Mouse (Mus musculus) heart, adult 8-10 months (tissue): ENCODE results near the gene Mrps30. TPM values are rescaled to one million over a fixed set of nuclear protein-coding genes. Genes with fewer than 3 reads are reported as not detected.
"Not testable (repeated sequence)": the region's sequence is repeated elsewhere in the genome, so short reads cannot be mapped to it uniquely, and the experiment has no call there.

ENCODE experiments used
- DNase-seq: peaks from one replicate; pipeline ENCODE4 v3.0.0; 2022; ENCODE audit warnings: low spot score
- total RNA-seq, 4 experiments: library from RNA; stranded (reverse); gene quantifications; 2 replicates each; pipeline ENCODE4 v1.2.4; 2022

Mrps30 gene
- 10 to 100 TPM; 22.9 to 27.5 (median 24.6) TPM for total RNA-seq

GRCm38 (mm10) chr13:118386511-118387447 lies at the start of gene Mrps30, which contains the start of gene B430218F22Rik:
Mrps30 (minus strand) TSS chr13:118387252.
B430218F22Rik (plus strand) TSS chr13:118386630.
- DNase-seq, result peak; percentile 96

GRCm38 (mm10) chr13:118420847-118421246 lies 33.8 kb upstream of the Mrps30 start:
- no peak for DNase-seq

- no peak for DNase-seq
Observed at GRCm38 (mm10) chr13:118420408-118420807, 33.4 kb upstream of the Mrps30 start.

DNA sequence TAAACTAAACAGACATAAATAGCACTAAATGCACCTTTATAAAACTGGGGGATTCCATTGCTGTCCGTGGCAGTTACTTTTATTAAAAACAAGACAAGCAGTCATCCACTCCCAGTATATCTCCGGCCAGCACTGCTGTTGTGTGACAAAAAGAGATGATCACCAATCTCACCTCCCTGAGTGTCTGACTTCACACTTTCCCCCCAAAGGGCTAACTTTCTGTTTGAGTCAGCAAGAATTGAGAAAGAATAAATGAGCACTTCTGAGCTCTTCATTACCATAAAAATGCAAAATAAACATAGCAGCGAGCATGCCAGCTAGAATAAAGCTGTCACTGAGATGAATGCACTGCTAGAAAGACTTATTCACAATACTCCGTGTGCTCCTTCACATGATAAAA lies 31.1 kb upstream of the Mrps30 start:
- DNase-seq, result no peak

DNA sequence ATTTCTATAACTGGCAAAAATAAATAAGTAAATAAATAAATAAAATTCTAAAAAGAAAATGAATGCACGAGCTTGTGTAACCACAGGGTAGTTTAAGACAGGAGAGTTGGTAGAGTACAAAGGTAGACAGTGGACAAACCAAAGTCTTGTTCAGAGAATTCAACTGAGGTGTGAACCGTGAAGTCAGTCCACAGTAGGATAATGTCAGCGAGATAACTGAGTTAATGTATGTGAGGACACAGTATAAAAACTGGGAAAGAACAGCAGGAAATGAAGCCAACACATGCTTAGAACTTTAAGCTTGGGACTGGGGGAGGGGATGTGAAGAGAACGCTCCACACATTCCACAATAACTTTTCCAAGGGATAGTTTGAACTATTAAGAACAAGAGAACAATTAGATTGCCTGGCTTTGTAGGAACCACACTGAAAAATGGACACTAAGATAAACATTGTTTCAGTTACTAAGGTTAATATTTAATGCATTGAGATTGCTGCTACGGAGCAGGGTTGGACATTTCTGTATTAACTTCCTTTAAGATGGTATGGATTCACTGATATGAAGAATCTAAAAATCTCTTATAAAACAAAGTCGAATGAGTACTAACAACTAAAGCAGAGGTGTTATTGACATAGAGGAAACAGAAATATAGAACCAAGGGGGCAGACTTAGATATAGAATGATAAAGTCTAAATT lies 24.4 kb upstream of the Mrps30 start:
- no peak for DNase-seq

DNA sequence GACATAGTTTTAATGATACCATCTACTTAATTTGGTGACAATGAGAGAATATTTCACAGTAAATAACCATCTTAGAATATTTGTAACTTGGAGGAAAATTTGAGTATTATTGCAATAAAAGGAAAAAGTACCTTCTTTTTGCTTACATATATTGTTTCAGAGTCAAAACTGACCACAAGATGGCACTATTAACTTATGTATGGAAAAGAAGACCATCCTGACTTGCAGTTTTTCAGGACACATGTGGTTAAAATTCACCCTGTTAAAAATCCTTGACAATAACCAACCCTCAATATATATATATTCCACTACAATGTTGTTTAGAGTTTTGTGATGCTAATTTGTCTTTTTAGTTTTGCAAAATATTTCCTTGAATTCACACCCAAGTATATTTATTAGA lies 16.5 kb upstream of the Mrps30 start:
- DNase-seq, result peak; percentile 16

DNA sequence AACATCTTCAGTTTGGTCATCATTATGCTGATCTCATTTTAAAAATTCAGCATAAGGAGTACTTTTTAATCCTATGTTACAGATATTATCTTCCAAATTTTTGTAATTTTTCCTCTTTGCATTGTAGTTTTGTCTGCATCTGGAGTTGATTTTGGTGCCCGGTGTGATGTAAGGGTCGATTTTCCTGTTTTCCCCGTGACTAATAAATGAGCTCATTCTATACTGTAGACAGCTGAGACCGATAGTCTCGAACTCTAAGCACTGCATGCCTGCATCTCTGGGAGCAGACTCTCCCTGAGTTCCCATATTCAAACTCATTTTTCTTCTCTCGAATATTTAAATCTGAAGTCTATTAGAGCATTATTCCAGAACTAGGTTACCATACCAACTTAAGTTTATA lies 13.3 kb upstream of the Mrps30 start:
- no peak for DNase-seq

GRCm38 (mm10) chr13:118395803-118396202 lies 8.8 kb upstream of the Mrps30 start:
- no peak for DNase-seq

GRCm38 (mm10) chr13:118387448-118387801 lies 373 bp upstream of the Mrps30 start:
- DNase-seq, result not testable (repeated sequence)

GRCm38 (mm10) chr13:118380381-118380780 lies 6.7 kb downstream of the Mrps30 start:
- DNase-seq, result no peak

DNA sequence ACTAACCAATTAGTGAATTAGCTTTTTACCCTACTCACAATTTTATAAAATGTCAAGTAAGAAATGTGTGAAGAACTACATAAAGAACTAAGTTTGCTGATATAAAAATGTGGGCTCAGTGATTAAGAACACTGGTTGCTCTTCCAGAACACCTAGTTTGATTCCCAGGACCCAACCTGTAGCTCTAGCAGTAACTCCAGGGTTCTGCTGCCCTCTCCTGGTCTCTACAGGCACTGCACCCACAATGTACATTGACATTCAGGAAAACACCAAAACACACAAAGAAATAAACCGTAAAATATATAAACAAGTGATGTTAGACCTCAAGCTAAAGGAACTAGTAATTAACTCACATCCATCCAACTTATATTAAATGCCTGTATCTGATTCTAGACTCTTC lies 7.9 kb downstream of the Mrps30 start:
- peak; percentile 23 for DNase-seq

DNA sequence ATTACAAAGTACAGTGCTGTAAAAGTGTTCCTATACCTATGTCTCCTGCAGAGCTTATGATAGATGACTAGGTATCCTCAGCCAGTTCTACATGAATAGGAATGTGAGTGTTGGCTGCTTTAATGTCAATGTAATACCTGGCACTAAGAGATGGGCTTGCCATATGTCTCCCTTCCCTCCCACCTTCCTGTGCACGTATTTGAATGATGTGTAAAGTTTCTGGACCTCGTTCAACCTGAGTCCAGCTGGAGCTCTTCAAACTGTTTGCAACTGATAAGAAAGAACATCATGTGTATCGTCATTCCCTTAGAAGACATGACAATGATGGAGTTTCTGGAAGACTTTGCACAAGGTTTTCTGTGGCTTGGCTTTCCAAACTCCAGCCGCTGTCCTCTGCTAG lies 14.2 kb downstream of the Mrps30 start:
- DNase-seq, result no peak

DNA sequence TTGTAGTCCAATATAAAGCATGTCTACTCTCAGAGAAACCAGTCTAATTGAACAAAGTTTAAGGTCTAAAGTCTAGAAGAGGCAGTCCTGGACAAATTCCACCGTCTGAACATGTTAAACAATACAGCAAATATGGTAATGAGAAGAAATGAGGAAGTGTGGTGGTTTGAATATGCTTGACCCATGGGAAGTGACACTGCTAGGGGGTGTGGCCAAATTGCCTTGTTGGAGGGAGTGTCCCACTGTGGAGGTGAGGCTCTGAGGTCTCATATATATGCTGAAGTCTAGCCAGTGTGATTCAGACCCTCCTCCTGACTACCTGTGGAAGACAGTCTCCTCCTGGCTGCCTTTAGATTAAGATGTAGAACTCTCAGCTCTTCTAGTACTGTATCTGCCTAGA lies 21.3 kb downstream of the Mrps30 start:
- DNase-seq, result no peak

DNA sequence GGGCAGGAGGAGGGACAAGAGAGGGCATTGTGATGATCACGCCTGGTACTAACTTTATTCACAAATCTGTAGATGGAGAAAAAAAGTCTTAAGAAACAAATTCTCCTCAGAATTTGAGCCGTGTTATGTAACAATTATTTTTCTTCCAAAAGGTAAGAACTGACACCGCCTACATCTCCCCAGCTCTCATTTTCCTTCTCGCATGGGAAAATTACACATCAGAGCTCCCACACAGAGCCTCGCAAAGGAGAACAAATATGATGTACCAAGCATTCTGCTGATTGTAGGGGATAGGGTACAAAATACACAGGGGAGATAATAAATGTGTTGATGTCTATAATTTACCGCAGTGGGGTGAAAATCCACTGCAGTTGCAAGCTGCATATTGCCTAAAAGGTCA lies 23.7 kb downstream of the Mrps30 start:
- no peak for DNase-seq

- DNase-seq, result no peak
Observed at GRCm38 (mm10) chr13:118350870-118351269, 36.2 kb downstream of the Mrps30 start.

GRCm38 (mm10) chr13:118350257-118350656 lies 36.8 kb downstream of the Mrps30 start:
- peak; percentile 3 for DNase-seq

Other genes starting within 250 kb of the Mrps30 start
- under 1 TPM in 2 of 4 experiments, not detected in 2; 0.19 TPM for gene B430218F22Rik, start 622 bp downstream of the Mrps30 start, total RNA-seq